Mouse (Mus musculus) kidney, embryonic 16.5 days (tissue): Measurements from ENCODE around the gene Alkbh4. TPM values are rescaled to one million over a fixed set of nuclear protein-coding genes. Genes with fewer than 3 reads are reported as not detected.
A peak's percentile ranks its signal among the peaks of the same experiment; 100 is the strongest.

ENCODE experiments used
- ATAC-seq: fragments of 200-750 bp; cut with Nextera tagmentation; 2 replicates; pipeline ENCODE4 v1.8.0; 2017; ENCODE audit warnings: moderate TSS enrichment; ENCODE audit not compliant: low FRiP score, low TSS enrichment
- H3K27ac ChIP-seq: fragments of 300-500 bp; sonication (generic); 2 replicates; pipeline ENCODE4 v1.5.1; 2014; ENCODE audit warnings: low read length
- H3K27me3 ChIP-seq: fragments of 300-500 bp; sonication (generic); 2 replicates; pipeline ENCODE4 v1.6.1; 2014; ENCODE audit warnings: low read length, control low read depth, mixed read lengths; ENCODE audit not compliant: insufficient read depth
- H3K36me3 ChIP-seq: fragments of 300-500 bp; sonication (generic); 2 replicates; pipeline ENCODE4 v1.6.1; 2014; ENCODE audit warnings: low read length, control low read depth, mixed read lengths; ENCODE audit not compliant: insufficient read depth
- H3K4me1 ChIP-seq: fragments of 300-500 bp; sonication (generic); 2 replicates; pipeline ENCODE4 v1.6.1; 2014; ENCODE audit warnings: low read length, control low read depth, mixed read lengths; ENCODE audit not compliant: insufficient read depth
- H3K4me2 ChIP-seq: fragments of 300-500 bp; sonication (generic); replicated peaks from 2 replicates; pipeline ENCODE4 v1.6.1; 2014; ENCODE audit warnings: low read depth, low read length
- H3K4me3 ChIP-seq: fragments of 300-500 bp; sonication (generic); 2 replicates; pipeline ENCODE4 v1.5.1; 2014; ENCODE audit warnings: mild to moderate bottlenecking, low read length
- H3K9ac ChIP-seq: fragments of 300-500 bp; sonication (generic); replicated peaks from 2 replicates; pipeline ENCODE4 v1.6.1; 2014; ENCODE audit warnings: low read length
- H3K9me3 ChIP-seq: fragments of 300-500 bp; sonication (generic); 2 replicates; pipeline ENCODE4 v1.6.1; 2016; ENCODE audit warnings: low read length, control low read depth
- WGBS: fragments of 180-500 bp; shearing (Covaris S2); extraction: QIAGEN DNeasy Blood & Tissue Kit; methylation state at CpG from one replicate; pipeline ENCODE4 v1.1.7; 2014; 5-methylcytosine and 5-hydroxymethylcytosine counted together
- microRNA-seq: library from miRNA; unstranded; fragments of <30 nt; microRNA quantifications from one replicate; pipeline ENCODE4, GENCODE M21; 2016
- polyA plus RNA-seq: library from polyadenylated mRNA; unstranded; fragments of >200 nt; fragmentation: Nextera tagmentation; extraction: Ambion mirVana; gene quantifications from 2 replicates; pipeline ENCODE4 v1.2.1, GENCODE M21; 2015

Gene Alkbh4
- polyA plus RNA-seq, 1 experiment from 2014 or later: 20.2 TPM

GRCm38 (mm10) chr5:136173606-136174463, 37.9 kb downstream of the Alkbh4 start:
- Histone ChIP-seq H3K27ac (no peak overlapping the region), H3K36me3 (peaks cover 9% of the 10 kb centered on the region), H3K9ac (no peak overlapping the region), H3K4me2 (no peak overlapping the region), H3K4me1 (peaks cover 14% of the 10 kb centered on the region), H3K4me3 (no peak overlapping the region), H3K27me3 (no peaks in the 10 kb centered on the region), H3K9me3 (no peaks in the 10 kb centered on the region)
- no peak for ATAC-seq
- WGBS: 52% methylated on average over 9 of the region's 9 CpGs

GRCm38 (mm10) chr5:136179594-136179993, 43.6 kb downstream of the Alkbh4 start:
- Histone ChIP-seq H3K27ac (no peak overlapping the region), H3K4me3 (no peak overlapping the region), H3K4me2 (no peak overlapping the region), H3K9me3 (no peaks in the 10 kb centered on the region), H3K4me1 (no peaks in the 10 kb centered on the region), H3K36me3 (peaks cover 51% of the 10 kb centered on the region), H3K9ac (no peak overlapping the region), H3K27me3 (no peaks in the 10 kb centered on the region)
- WGBS: 55% methylated on average over 5 of the region's 5 CpGs
- no peak for ATAC-seq

DNA sequence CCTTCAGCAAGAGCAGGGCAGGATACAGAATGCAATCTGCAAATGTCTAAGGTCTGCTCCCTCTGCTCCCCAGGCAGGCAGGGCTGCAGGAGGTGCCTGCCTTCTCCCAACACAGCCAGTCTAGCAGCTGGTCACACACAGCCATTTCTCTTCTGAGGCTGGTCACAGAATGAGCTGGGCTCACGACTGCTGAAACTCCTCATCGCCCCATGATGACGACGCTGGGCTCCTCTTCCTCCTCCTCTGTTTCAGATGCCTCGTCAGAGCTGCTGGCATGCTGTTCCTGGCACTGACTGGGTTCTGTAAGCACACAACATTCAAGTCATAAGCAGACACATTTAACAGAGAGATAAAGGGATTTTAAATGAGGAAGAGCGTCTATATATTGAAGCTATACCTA, 45.3 kb downstream of the Alkbh4 start:
- no peak overlapping the region for H3K4me3 ChIP-seq
- ATAC-seq: no peak
- H3K36me3 ChIP-seq: peaks cover 61% of the 10 kb centered on the region
- no peak overlapping the region for H3K4me2 ChIP-seq
- H3K9ac ChIP-seq: no peak overlapping the region
- H3K9me3 ChIP-seq: no peaks in the 10 kb centered on the region
- H3K27me3 ChIP-seq: no peaks in the 10 kb centered on the region
- H3K4me1 ChIP-seq: no peaks in the 10 kb centered on the region
- WGBS: 92% methylated on average over 6 of the region's 6 CpGs
- no peak overlapping the region for H3K27ac ChIP-seq

- H3K27ac ChIP-seq: no peak overlapping the region
- ATAC-seq: no peak
- no peaks in the 10 kb centered on the region for H3K27me3 ChIP-seq
- no peak overlapping the region for H3K9ac ChIP-seq
- WGBS: 89% methylated on average over 6 of the region's 6 CpGs
- H3K4me2 ChIP-seq: no peak overlapping the region
- no peaks in the 10 kb centered on the region for H3K4me1 ChIP-seq
- H3K36me3 ChIP-seq: peaks cover 63% of the 10 kb centered on the region
- no peak overlapping the region for H3K4me3 ChIP-seq
- H3K9me3 ChIP-seq: no peaks in the 10 kb centered on the region
Measured at GRCm38 (mm10) chr5:136182049-136182448, 46.1 kb downstream of the Alkbh4 start.

DNA sequence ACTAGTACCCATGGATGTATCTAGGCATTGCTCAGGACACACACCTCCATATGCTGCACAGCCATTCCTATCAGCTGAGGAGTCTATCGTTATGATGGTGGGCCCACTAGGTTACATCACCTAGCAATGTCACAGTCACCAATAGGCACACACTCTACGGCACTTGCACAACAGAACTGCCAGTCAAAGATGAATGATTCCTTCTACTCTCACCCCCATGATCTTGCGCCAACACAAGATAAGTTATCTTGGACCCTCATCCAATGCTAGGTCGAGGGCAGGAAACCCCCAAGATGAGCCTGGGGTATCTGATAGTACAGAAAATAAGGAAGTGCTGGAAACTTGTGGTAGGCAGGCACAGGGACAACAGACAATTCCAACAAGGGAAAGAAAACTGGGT, 46.9 kb downstream of the Alkbh4 start:
- 94% methylated on average over 4 of the region's 4 CpGs for WGBS
- H3K36me3 ChIP-seq: peaks cover 66% of the 10 kb centered on the region
- ATAC-seq: no peak

DNA sequence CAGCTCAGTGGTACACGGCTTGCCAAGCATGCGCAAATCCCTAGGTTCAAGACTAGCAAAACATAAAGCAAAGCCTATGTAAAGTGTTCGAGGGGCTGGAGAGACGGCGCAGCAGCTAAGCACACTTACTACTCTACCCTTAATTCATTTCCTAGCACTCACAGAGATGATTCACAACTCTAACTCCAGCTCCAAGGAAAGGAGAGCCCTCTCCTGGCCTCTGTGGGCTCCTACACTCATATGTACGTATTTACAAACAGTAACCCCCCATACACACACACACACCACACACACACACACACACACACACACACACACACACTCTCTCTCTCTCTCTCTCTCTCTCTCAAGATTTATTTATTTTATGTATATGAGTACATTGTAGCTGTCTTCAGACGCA, 47.8 kb downstream of the Alkbh4 start:
- Histone ChIP-seq H3K9ac (no peak overlapping the region), H3K27me3 (no peaks in the 10 kb centered on the region), H3K4me3 (no peak overlapping the region), H3K27ac (no peak overlapping the region), H3K36me3 (peaks cover 65% of the 10 kb centered on the region), H3K4me1 (no peaks in the 10 kb centered on the region), H3K4me2 (no peak overlapping the region), H3K9me3 (no peaks in the 10 kb centered on the region)
- no peak for ATAC-seq
- WGBS: 89% methylated on average over 7 of the region's 7 CpGs

More for the DNA sequence above, 46.9 kb downstream of the Alkbh4 start:
- no peak overlapping the region for H3K4me2 ChIP-seq
- H3K27me3 ChIP-seq: no peaks in the 10 kb centered on the region
- H3K4me3 ChIP-seq: no peak overlapping the region
- no peaks in the 10 kb centered on the region for H3K9me3 ChIP-seq
- H3K4me1 ChIP-seq: no peaks in the 10 kb centered on the region
- H3K9ac ChIP-seq: no peak overlapping the region
- no peak overlapping the region for H3K27ac ChIP-seq

- Histone ChIP-seq H3K27me3 (no peaks in the 10 kb centered on the region), H3K4me1 (no peaks in the 10 kb centered on the region), H3K36me3 (peaks cover 56% of the 10 kb centered on the region), H3K9ac (no peak overlapping the region), H3K9me3 (no peaks in the 10 kb centered on the region), H3K27ac (no peak overlapping the region), H3K4me2 (no peak overlapping the region), H3K4me3 (no peak overlapping the region)
- WGBS: 42% methylated on average over 4 of the region's 4 CpGs
- ATAC-seq: no peak
Measured at GRCm38 (mm10) chr5:136186723-136187122, 50.8 kb downstream of the Alkbh4 start.

Small RNA genes within 50 kb of the gene (microRNA-seq; reads per million reads assigned to microRNA genes)
- 1.7 reads per million, percentile 5 among the genes with 10 or more reads in this experiment for gene Mir7035

Other genes with a start within 250 kb of the Alkbh4 start
- gene Hspb1, start 248.2 kb upstream of the Alkbh4 start, polyA plus RNA-seq: 69.9 and 70.5 TPM in 2 replicates
- gene Ywhag, start 201.5 kb upstream of the Alkbh4 start, polyA plus RNA-seq: 193 and 202 TPM in 2 replicates
- gene Ssc4d, start 161.6 kb upstream of the Alkbh4 start, polyA plus RNA-seq: 11.3 and 11.8 TPM in 2 replicates
- 0.18 and 0.20 TPM in 2 replicates for gene Zp3, start 156.0 kb upstream of the Alkbh4 start, polyA plus RNA-seq
- 32.9 and 36.3 TPM in 2 replicates for gene Dtx2, start 141.3 kb upstream of the Alkbh4 start, polyA plus RNA-seq
- gene Upk3b, start 97.7 kb upstream of the Alkbh4 start, polyA plus RNA-seq: 3.6 and 6.1 TPM in 2 replicates
- 2.2 and 3.6 TPM in 2 replicates for gene Upk3bl, start 81.7 kb upstream of the Alkbh4 start, polyA plus RNA-seq
- 15.9 and 18.5 TPM in 2 replicates for gene Rasa4, start 52.2 kb upstream of the Alkbh4 start, polyA plus RNA-seq
- gene Polr2j, start 19.5 kb upstream of the Alkbh4 start, polyA plus RNA-seq: 243 and 245 TPM in 2 replicates
- 39.5 and 40.2 TPM in 2 replicates for gene Lrwd1, start 72 bp upstream of the Alkbh4 start, polyA plus RNA-seq
- gene Orai2, start 34.6 kb downstream of the Alkbh4 start, polyA plus RNA-seq: 6.1 and 6.6 TPM in 2 replicates
- gene Prkrip1, start 62.8 kb downstream of the Alkbh4 start, polyA plus RNA-seq: 47.1 and 52.0 TPM in 2 replicates
- 5.0 and 5.3 TPM in 2 replicates for gene Sh2b2, start 110.4 kb downstream of the Alkbh4 start, polyA plus RNA-seq